Mouse (Mus musculus): ENCODE results near the gene Taar7e. TPM values are rescaled to one million over a fixed set of nuclear protein-coding genes. Genes with fewer than 3 reads are reported as not detected.

Gene Taar7e
- polyA plus RNA-seq, 1 experiment = not detected

GRCm38 (mm10) chr10:24080166-24080565 is 42.8 kb downstream of the Taar7e start:
- TF ChIP-seq POLR2A (IDR thresholded peaks at IDR 0.05; ENCODE audit: low read depth, low read length) = no peak
- TF ChIP-seq CTCF (IDR thresholded peaks at IDR 0.05; ENCODE audit: extremely low read depth, insufficient read depth, insufficient read length, insufficient replicate concordance) = no peak
- Histone ChIP-seq H3K4me3 (ENCODE audit: extremely low read depth, insufficient read depth, insufficient read length) (no peak overlapping the region), H3K27me3 (ENCODE audit: control insufficient read depth, insufficient read depth, low read length) (no peaks in the 10 kb centered on the region), H3K36me3 (ENCODE audit: control insufficient read depth, insufficient read depth, low read length) (no peaks in the 10 kb centered on the region), H3K27ac (ENCODE audit: insufficient read depth, low read length) (no peak overlapping the region), H3K4me1 (ENCODE audit: control insufficient read depth, insufficient read depth, insufficient read length) (no peaks in the 10 kb centered on the region)
- WGBS = 32% methylated on average over 3 of the region's 3 CpGs
- DNase-seq (ENCODE audit: low read depth in 1 of 2, low spot score in 2 of 2) = peak in 1 of 2 experiments; percentile 4

DNA sequence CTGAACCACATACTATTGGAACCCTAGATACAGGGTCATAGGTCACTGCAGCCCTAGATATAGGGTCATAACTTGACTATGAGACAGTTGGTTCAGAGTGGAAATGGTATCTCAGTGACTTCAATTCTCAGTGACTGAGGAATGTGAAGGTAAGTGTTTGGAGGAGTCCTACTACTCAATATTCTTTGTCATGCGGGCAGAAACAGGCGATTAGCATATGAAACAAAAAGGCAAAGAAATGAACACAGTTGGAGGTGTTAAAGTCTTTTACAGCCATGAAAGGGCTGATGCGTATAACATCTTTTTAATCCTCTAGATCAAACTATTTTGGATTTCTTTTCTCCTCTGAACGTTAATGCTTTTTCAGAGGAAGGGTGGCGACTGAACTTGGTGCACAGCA is 48.5 kb downstream of the Taar7e start:
- H3K4me1 ChIP-seq (ENCODE audit: control insufficient read depth, insufficient read depth, insufficient read length) = no peaks in the 10 kb centered on the region
- DNase-seq (ENCODE audit: low read depth in 1 of 2, low spot score in 2 of 2) = no peak
- H3K27ac ChIP-seq (ENCODE audit: insufficient read depth, low read length) = no peak overlapping the region
- no peak overlapping the region for H3K4me3 ChIP-seq (ENCODE audit: extremely low read depth, insufficient read depth, insufficient read length)
- H3K27me3 ChIP-seq (ENCODE audit: control insufficient read depth, insufficient read depth, low read length) = no peaks in the 10 kb centered on the region
- 90% methylated on average over 5 of the region's 5 CpGs for WGBS
- no peak for TF ChIP-seq CTCF (IDR thresholded peaks at IDR 0.05; ENCODE audit: extremely low read depth, insufficient read depth, insufficient read length, insufficient replicate concordance)
- no peak for TF ChIP-seq POLR2A (IDR thresholded peaks at IDR 0.05; ENCODE audit: low read depth, low read length)
- no peaks in the 10 kb centered on the region for H3K36me3 ChIP-seq (ENCODE audit: control insufficient read depth, insufficient read depth, low read length)

GRCm38 (mm10) chr10:24086555-24086954 is 49.1 kb downstream of the Taar7e start:
- no peak for DNase-seq (ENCODE audit: low read depth in 1 of 2, low spot score in 2 of 2)
- H3K4me1 ChIP-seq (ENCODE audit: control insufficient read depth, insufficient read depth, insufficient read length) = no peaks in the 10 kb centered on the region
- 57% methylated on average over 5 of the region's 5 CpGs for WGBS
- H3K36me3 ChIP-seq (ENCODE audit: control insufficient read depth, insufficient read depth, low read length) = no peaks in the 10 kb centered on the region
- TF ChIP-seq CTCF (IDR thresholded peaks at IDR 0.05; ENCODE audit: extremely low read depth, insufficient read depth, insufficient read length, insufficient replicate concordance) (no peak), POLR2A (IDR thresholded peaks at IDR 0.05; ENCODE audit: low read depth, low read length) (no peak)
- no peaks in the 10 kb centered on the region for H3K27me3 ChIP-seq (ENCODE audit: control insufficient read depth, insufficient read depth, low read length)
- no peak overlapping the region for H3K4me3 ChIP-seq (ENCODE audit: extremely low read depth, insufficient read depth, insufficient read length)
- H3K27ac ChIP-seq (ENCODE audit: insufficient read depth, low read length) = no peak overlapping the region

DNA sequence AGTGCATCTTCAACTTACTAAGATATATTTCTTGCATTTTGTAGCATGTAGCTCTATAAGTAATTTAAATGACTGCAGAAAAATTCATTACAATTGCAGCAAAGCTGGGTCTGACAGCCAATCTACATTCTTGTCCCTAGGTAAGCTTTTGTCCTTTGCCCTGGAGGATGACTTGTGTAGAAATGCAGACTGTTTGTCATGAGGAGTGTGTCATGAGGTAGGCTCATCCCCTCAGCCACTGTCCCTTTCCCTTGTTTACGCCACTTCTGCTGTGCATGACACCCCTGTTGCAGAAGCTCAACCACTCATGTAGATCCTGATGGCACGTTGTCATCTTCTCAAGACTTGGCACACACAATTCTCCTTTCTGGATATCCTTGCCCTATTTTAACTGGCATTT is 49.8 kb downstream of the Taar7e start:
- no peak overlapping the region for H3K27ac ChIP-seq (ENCODE audit: insufficient read depth, low read length)
- WGBS = 89% methylated on average over 2 of the region's 2 CpGs

More for the DNA sequence above, 49.8 kb downstream of the Taar7e start:
- no peaks in the 10 kb centered on the region for H3K4me1 ChIP-seq (ENCODE audit: control insufficient read depth, insufficient read depth, insufficient read length)
- no peak for DNase-seq (ENCODE audit: low read depth in 1 of 2, low spot score in 2 of 2)
- no peaks in the 10 kb centered on the region for H3K36me3 ChIP-seq (ENCODE audit: control insufficient read depth, insufficient read depth, low read length)
- no peak overlapping the region for H3K4me3 ChIP-seq (ENCODE audit: extremely low read depth, insufficient read depth, insufficient read length)
- TF ChIP-seq POLR2A (IDR thresholded peaks at IDR 0.05; ENCODE audit: low read depth, low read length) (no peak), CTCF (IDR thresholded peaks at IDR 0.05; ENCODE audit: extremely low read depth, insufficient read depth, insufficient read length, insufficient replicate concordance) (no peak)
- H3K27me3 ChIP-seq (ENCODE audit: control insufficient read depth, insufficient read depth, low read length) = no peaks in the 10 kb centered on the region

Other genes starting within 250 kb of the Taar7e start
- gene Slc18b1, start 240.6 kb upstream of the Taar7e start, polyA plus RNA-seq (2012; rRNA removed) = 1.1 TPM in 2 replicates
- 1.8 and 2.2 TPM in 2 replicates for gene Vnn3, start 186.2 kb upstream of the Taar7e start, polyA plus RNA-seq (2012; rRNA removed)
- gene Vnn1, start 142.9 kb upstream of the Taar7e start, polyA plus RNA-seq (2012; rRNA removed) = 0.08 and 0.20 TPM in 2 replicates
- gene Taar1, start 117.3 kb upstream of the Taar7e start, polyA plus RNA-seq (2012; rRNA removed) = not detected in 2 replicates
- gene Taar2, start 99.0 kb upstream of the Taar7e start, polyA plus RNA-seq (2012; rRNA removed) = not detected in 2 replicates
- not detected in 2 replicates for gene Taar3, start 88.1 kb upstream of the Taar7e start, polyA plus RNA-seq (2012; rRNA removed)
- not detected in 2 replicates for gene Taar4, start 77.1 kb upstream of the Taar7e start, polyA plus RNA-seq (2012; rRNA removed)
- not detected in 2 replicates for gene Taar5, start 66.9 kb upstream of the Taar7e start, polyA plus RNA-seq (2012; rRNA removed)
- gene Taar6, start 52.0 kb upstream of the Taar7e start, polyA plus RNA-seq (2012; rRNA removed) = not detected in 2 replicates
- gene Taar7a, start 44.1 kb upstream of the Taar7e start, polyA plus RNA-seq (2012; rRNA removed) = not detected in 2 replicates
- gene Taar7b, start 37.7 kb upstream of the Taar7e start, polyA plus RNA-seq (2012; rRNA removed) = not detected in 2 replicates
- gene Taar7d, start 10.4 kb upstream of the Taar7e start, polyA plus RNA-seq (2012; rRNA removed) = not detected in 2 replicates
- not detected in 2 replicates for gene Taar7f, start 11.9 kb downstream of the Taar7e start, polyA plus RNA-seq (2012; rRNA removed)
- gene Taar8a, start 38.9 kb downstream of the Taar7e start, polyA plus RNA-seq (2012; rRNA removed) = not detected in 2 replicates
- gene Taar8b, start 54.7 kb downstream of the Taar7e start, polyA plus RNA-seq (2012; rRNA removed) = 0.20 and 0.75 TPM in 2 replicates
- 0.15 and 0.25 TPM in 2 replicates for gene Taar8c, start 64.3 kb downstream of the Taar7e start, polyA plus RNA-seq (2012; rRNA removed)
- gene Taar9, start 71.9 kb downstream of the Taar7e start, polyA plus RNA-seq (2012; rRNA removed) = 0.07 TPM in 1 of 2 replicates, not detected in the other
- 57.6 and 61.7 TPM in 2 replicates for gene Stx7, start 111.7 kb downstream of the Taar7e start, polyA plus RNA-seq (2012; rRNA removed)
- gene Moxd1, start 185.9 kb downstream of the Taar7e start, polyA plus RNA-seq (2012; rRNA removed) = 0.06 and 0.15 TPM in 2 replicates